Mouse (Mus musculus): ENCODE data around the gene Tmem269. TPM values are rescaled to one million over a fixed set of nuclear protein-coding genes. Genes with fewer than 3 reads are reported as not detected.

The Tmem269 gene
- polyA plus RNA-seq, 1 experiment from 2014 or later: not detected

GRCm38 (mm10) chr4:119247462-119248235 is 29.6 kb upstream of the Tmem269 start:
- Histone ChIP-seq H3K4me1 (replicated peaks) (0 out of 2 replicates have a peak, but pooled peaks cover 3% of the 10 kb centered on the region), H3K4me3 (replicated peaks) (no peak overlapping the region), H3K9me3 (no peaks in the 10 kb centered on the region), H3K27ac (0 out of 2 replicates have a peak overlapping the region, but pooled peaks have one; percentile 32), H3K36me3 (peaks cover 4% of the 10 kb centered on the region; the same call in 1 of the 2 replicates), H3K9ac (no peak overlapping the region), H3K27me3 (replicated peaks) (no peaks in the 10 kb centered on the region), H3K4me2 (replicated peaks) (no peak overlapping the region)
- WGBS: 35% methylated on average over 13 of the region's 13 CpGs
- peak; percentile 78 for ATAC-seq

- no peaks in the 10 kb centered on the region for H3K27me3 ChIP-seq (replicated peaks)
- no peaks in the 10 kb centered on the region for H3K9me3 ChIP-seq
- no peak overlapping the region for H3K9ac ChIP-seq
- H3K27ac ChIP-seq: no peak overlapping the region
- 0 out of 2 replicates have a peak, but pooled peaks cover 3% of the 10 kb centered on the region for H3K4me1 ChIP-seq (replicated peaks)
- H3K36me3 ChIP-seq: peaks cover 5% of the 10 kb centered on the region; the same call in 1 of the 2 replicates
- no peak for ATAC-seq
- no peak overlapping the region for H3K4me2 ChIP-seq (replicated peaks)
- 76% methylated on average over 14 of the region's 14 CpGs for WGBS
- H3K4me3 ChIP-seq (replicated peaks): no peak overlapping the region
Measured at GRCm38 (mm10) chr4:119246688-119247225, 28.7 kb upstream of the Tmem269 start.

GRCm38 (mm10) chr4:119245961-119246360 is 27.9 kb upstream of the Tmem269 start:
- H3K4me3 ChIP-seq (replicated peaks): no peak overlapping the region
- H3K27ac ChIP-seq: no peak overlapping the region
- H3K9me3 ChIP-seq: no peaks in the 10 kb centered on the region
- no peak for ATAC-seq
- no peaks in the 10 kb centered on the region for H3K27me3 ChIP-seq (replicated peaks)
- H3K36me3 ChIP-seq: peaks cover 9% of the 10 kb centered on the region; the same call in 1 of the 2 replicates
- H3K4me2 ChIP-seq (replicated peaks): no peak overlapping the region
- 86% methylated on average over 9 of the region's 9 CpGs for WGBS
- 0 out of 2 replicates have a peak, but pooled peaks cover 3% of the 10 kb centered on the region for H3K4me1 ChIP-seq (replicated peaks)
- no peak overlapping the region for H3K9ac ChIP-seq

GRCm38 (mm10) chr4:119245556-119245955 is 27.5 kb upstream of the Tmem269 start:
- H3K4me1 ChIP-seq (replicated peaks): 0 out of 2 replicates have a peak, but pooled peaks cover 3% of the 10 kb centered on the region
- no peak overlapping the region for H3K9ac ChIP-seq
- peaks cover 9% of the 10 kb centered on the region; the same call in 1 of the 2 replicates for H3K36me3 ChIP-seq
- no peaks in the 10 kb centered on the region for H3K27me3 ChIP-seq (replicated peaks)
- H3K9me3 ChIP-seq: no peaks in the 10 kb centered on the region
- H3K4me2 ChIP-seq (replicated peaks): no peak overlapping the region
- H3K4me3 ChIP-seq (replicated peaks): no peak overlapping the region
- 78% methylated on average over 7 of the region's 7 CpGs for WGBS
- no peak for ATAC-seq
- no peak overlapping the region for H3K27ac ChIP-seq

- H3K27ac ChIP-seq: no peak overlapping the region
- H3K36me3 ChIP-seq: peaks cover 9% of the 10 kb centered on the region; the same call in 1 of the 2 replicates
- WGBS: 76% methylated on average over 22 of the region's 22 CpGs
- no peak for ATAC-seq
- H3K9ac ChIP-seq: no peak overlapping the region
- H3K9me3 ChIP-seq: no peaks in the 10 kb centered on the region
- H3K4me3 ChIP-seq (replicated peaks): no peak overlapping the region
- no peaks in the 10 kb centered on the region for H3K27me3 ChIP-seq (replicated peaks)
- H3K4me2 ChIP-seq (replicated peaks): no peak overlapping the region
- H3K4me1 ChIP-seq (replicated peaks): 0 out of 2 replicates have a peak, but pooled peaks cover 3% of the 10 kb centered on the region
Measured at GRCm38 (mm10) chr4:119244468-119245240, 26.6 kb upstream of the Tmem269 start.

GRCm38 (mm10) chr4:119242571-119242970 is 24.6 kb upstream of the Tmem269 start:
- H3K4me3 ChIP-seq (replicated peaks): no peak overlapping the region
- no peak for ATAC-seq
- H3K4me1 ChIP-seq (replicated peaks): 0 out of 2 replicates have a peak, but pooled peaks cover 3% of the 10 kb centered on the region
- H3K27me3 ChIP-seq (replicated peaks): no peaks in the 10 kb centered on the region
- no peaks in the 10 kb centered on the region for H3K9me3 ChIP-seq
- H3K27ac ChIP-seq: no peak overlapping the region
- H3K9ac ChIP-seq: no peak overlapping the region
- WGBS: 94% methylated on average over 12 of the region's 12 CpGs
- H3K36me3 ChIP-seq: peaks cover 9% of the 10 kb centered on the region; the same call in 1 of the 2 replicates
- H3K4me2 ChIP-seq (replicated peaks): no peak overlapping the region

GRCm38 (mm10) chr4:119241664-119242063 is 23.6 kb upstream of the Tmem269 start:
- Histone ChIP-seq H3K4me1 (replicated peaks) (no peaks in the 10 kb centered on the region), H3K4me3 (replicated peaks) (no peak overlapping the region), H3K4me2 (replicated peaks) (no peak overlapping the region), H3K27ac (no peak overlapping the region), H3K27me3 (replicated peaks) (no peaks in the 10 kb centered on the region), H3K36me3 (peaks cover 7% of the 10 kb centered on the region; the same call in 1 of the 2 replicates), H3K9ac (no peak overlapping the region), H3K9me3 (no peaks in the 10 kb centered on the region)
- 89% methylated on average over 14 of the region's 14 CpGs for WGBS
- ATAC-seq: no peak

- Histone ChIP-seq H3K9ac (no peak overlapping the region), H3K4me2 (replicated peaks) (peak overlapping the region; percentile 34; the same call in 1 of the 2 replicates), H3K4me3 (replicated peaks) (no peak overlapping the region), H3K36me3 (peaks cover 13% of the 10 kb centered on the region; the same call in 1 of the 2 replicates), H3K27ac (no peak overlapping the region), H3K27me3 (replicated peaks) (no peaks in the 10 kb centered on the region), H3K4me1 (replicated peaks) (0 out of 2 replicates have a peak, but pooled peaks cover 4% of the 10 kb centered on the region), H3K9me3 (no peaks in the 10 kb centered on the region)
- WGBS: 39% methylated on average over 12 of the region's 12 CpGs
- peak; percentile 64 for ATAC-seq
Measured at GRCm38 (mm10) chr4:119239181-119239682, 21.2 kb upstream of the Tmem269 start.

GRCm38 (mm10) chr4:119238661-119239060 is 20.6 kb upstream of the Tmem269 start:
- Histone ChIP-seq H3K9ac (no peak overlapping the region), H3K9me3 (no peaks in the 10 kb centered on the region), H3K27ac (no peak overlapping the region), H3K4me2 (replicated peaks) (no peak overlapping the region), H3K4me3 (replicated peaks) (no peak overlapping the region), H3K27me3 (replicated peaks) (no peaks in the 10 kb centered on the region), H3K4me1 (replicated peaks) (0 out of 2 replicates have a peak, but pooled peaks cover 4% of the 10 kb centered on the region), H3K36me3 (peaks cover 13% of the 10 kb centered on the region; the same call in 1 of the 2 replicates)
- 82% methylated on average over 3 of the region's 3 CpGs for WGBS
- ATAC-seq: no peak

- peaks cover 8% of the 10 kb centered on the region; the same call in 1 of the 2 replicates for H3K36me3 ChIP-seq
- no peaks in the 10 kb centered on the region for H3K9me3 ChIP-seq
- no peak for ATAC-seq
- peak overlapping the region; percentile 68; the same call in 1 of the 2 replicates for H3K4me3 ChIP-seq (replicated peaks)
- 0 out of 2 replicates have a peak, but pooled peaks cover 7% of the 10 kb centered on the region for H3K4me1 ChIP-seq (replicated peaks)
- H3K27me3 ChIP-seq (replicated peaks): no peaks in the 10 kb centered on the region
- 74% methylated on average over 3 of the region's 3 CpGs for WGBS
- peak overlapping the region; percentile 62; the same call in 1 of the 2 replicates for H3K9ac ChIP-seq
- peak overlapping the region; percentile 79 for H3K4me2 ChIP-seq (replicated peaks)
- H3K27ac ChIP-seq: no peak overlapping the region
Measured at GRCm38 (mm10) chr4:119234348-119234747, 16.3 kb upstream of the Tmem269 start.

GRCm38 (mm10) chr4:119233256-119233901 is 15.4 kb upstream of the Tmem269 start:
- H3K27me3 ChIP-seq (replicated peaks): no peaks in the 10 kb centered on the region
- under 1% methylated on average over 36 of the region's 36 CpGs for WGBS
- H3K4me2 ChIP-seq (replicated peaks): peak overlapping the region; percentile 79
- H3K4me3 ChIP-seq (replicated peaks): peak overlapping the region; percentile 68
- peak; percentile 61 for ATAC-seq
- H3K4me1 ChIP-seq (replicated peaks): 0 out of 2 replicates have a peak, but pooled peaks cover 7% of the 10 kb centered on the region
- peak overlapping the region; percentile 54 for H3K27ac ChIP-seq
- peak overlapping the region; percentile 62 for H3K9ac ChIP-seq
- no peaks in the 10 kb centered on the region for H3K9me3 ChIP-seq
- peaks cover 8% of the 10 kb centered on the region; the same call in 1 of the 2 replicates for H3K36me3 ChIP-seq

Measured in intestine, embryonic 15.5 days (tissue).